Mouse (Mus musculus) heart, adult 2 months (tissue): ENCODE results near the gene Dnah11. TPM values are rescaled to one million over a fixed set of nuclear protein-coding genes. Genes with fewer than 3 reads are reported as not detected.

ENCODE experiments used
- DNase-seq, 2 experiments: peaks; one replicate each; pipeline ENCODE4 v3.0.0; 2021
- H3K27ac ChIP-seq: fragments of 200-600 bp; 2 replicates; pipeline ENCODE4 v1.8.1; 2022
- H3K27me3 ChIP-seq: fragments of 200-500 bp; 2 replicates; pipeline ENCODE4 v1.6.1; 2012; ENCODE audit warnings: mild to moderate bottlenecking, low read length, inconsistent platforms, mixed read lengths; ENCODE audit not compliant: control insufficient read depth, insufficient read depth
- H3K36me3 ChIP-seq: fragments of 200-500 bp; 2 replicates; pipeline ENCODE4 v1.6.1; 2012; ENCODE audit warnings: low read length, inconsistent platforms; ENCODE audit not compliant: control insufficient read depth, insufficient read depth
- H3K4me1 ChIP-seq: fragments of 200-500 bp; 2 replicates; pipeline ENCODE4 v1.6.1; 2011; ENCODE audit warnings: low read length; ENCODE audit not compliant: control insufficient read depth, insufficient read depth
- H3K4me3 ChIP-seq: fragments of 200-600 bp; 2 replicates; pipeline ENCODE4 v1.8.1; 2022
- H3K79me2 ChIP-seq: fragments of 200-500 bp; replicated peaks from 2 replicates; pipeline ENCODE4 v1.6.1; 2012; ENCODE audit warnings: mild to moderate bottlenecking, inconsistent platforms, low read length, moderate library complexity, mixed read lengths; ENCODE audit not compliant: control insufficient read depth, insufficient read depth
- H3K9ac ChIP-seq: fragments of 200-500 bp; 2 replicates; pipeline ENCODE4 v1.6.1; 2012; ENCODE audit warnings: low read depth, mild to moderate bottlenecking, control low read depth, inconsistent platforms, low read length, mixed read lengths
- CTCF ChIP-seq: fragments of 200-600 bp; IDR thresholded peaks from 2 replicates; pipeline ENCODE4 v1.8.1; 2022; ENCODE audit warnings: antibody characterized with exemption, mild to moderate bottlenecking, moderate library complexity
- EP300 ChIP-seq: fragments of 200-500 bp; IDR thresholded peaks from 2 replicates; pipeline ENCODE4 v1.6.1; 2011; ENCODE audit warnings: low read depth, low read length, control low read depth; ENCODE audit not compliant: insufficient read depth
- POLR2A ChIP-seq: fragments of 200-500 bp; IDR thresholded peaks from 2 replicates; pipeline ENCODE4 v1.6.1; 2011; ENCODE audit warnings: mild to moderate bottlenecking, low read depth, low read length, control low read depth; ENCODE audit not compliant: insufficient read depth
- WGBS: fragments of 180-500 bp; shearing (Covaris S2); methylation state at CpG from one replicate; pipeline ENCODE4 v1.1.7; 2018; 5-methylcytosine and 5-hydroxymethylcytosine counted together
- intact Hi-C: fragments of 180-260 bp; cut with DNase I; formaldehyde crosslinking; loops from one replicate; pipeline ENCODE4 v1.15.1; 2025
- polyA plus RNA-seq: library from polyadenylated mRNA; depleted of rRNA; stranded (reverse); fragments of >200 nt; gene quantifications from 2 replicates; pipeline ENCODE4 v1.2.3, GENCODE M21; 2012
- total RNA-seq, 2 experiments: library from RNA; stranded (reverse); gene quantifications; 2 replicates each; pipeline ENCODE4 v1.2.3; 2021

Gene Dnah11
- total and polyA plus RNA-seq, 3 experiments: 0.10 TPM; not detected in 2

- Histone ChIP-seq H3K4me3 (no peak overlapping the region), H3K27me3 (no peaks in the 10 kb centered on the region), H3K36me3 (no peaks in the 10 kb centered on the region), H3K4me1 (no peaks in the 10 kb centered on the region), H3K27ac (no peak overlapping the region), H3K79me2 (no peaks in the 10 kb centered on the region), H3K9ac (no peak overlapping the region)
- WGBS: 77% methylated on average over 3 of the region's 3 CpGs
- DNase-seq: no peak
- no peak for TF ChIP-seq EP300
- TF ChIP-seq POLR2A: no peak
- TF ChIP-seq CTCF: no peak
- intact Hi-C loops: no loop called here
Observed at GRCm38 (mm10) chr12:117887422-117887821, 311.4 kb downstream of the Dnah11 start.

DNA sequence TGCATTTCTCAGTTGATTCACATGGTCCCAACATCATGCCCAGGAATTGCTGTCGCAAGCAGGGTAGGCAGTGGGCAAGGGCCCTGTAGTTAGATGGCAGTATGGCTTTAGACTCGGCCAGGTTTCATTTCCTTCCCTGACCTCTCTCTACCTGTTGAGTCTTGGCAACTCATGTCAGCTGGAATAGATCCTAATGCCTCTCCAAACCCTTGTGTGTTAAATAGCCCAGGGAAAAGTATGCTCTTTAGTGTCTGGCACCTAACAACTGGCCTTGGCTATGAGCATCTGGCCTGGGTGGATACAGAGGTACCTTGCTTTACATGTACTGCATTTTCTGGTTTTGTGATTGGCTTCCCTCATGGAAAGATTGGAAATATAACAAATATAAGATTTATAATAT lies 314.2 kb downstream of the Dnah11 start:
- intact Hi-C loops: no loop called here
- Histone ChIP-seq H3K79me2 (no peaks in the 10 kb centered on the region), H3K4me3 (no peak overlapping the region), H3K9ac (no peak overlapping the region), H3K27ac (no peak overlapping the region), H3K27me3 (no peaks in the 10 kb centered on the region), H3K4me1 (no peaks in the 10 kb centered on the region), H3K36me3 (no peaks in the 10 kb centered on the region)
- DNase-seq: no peak
- TF ChIP-seq EP300: no peak
- no peak for TF ChIP-seq CTCF
- no peak for TF ChIP-seq POLR2A
- WGBS: 85% methylated on average over 2 of the region's 2 CpGs

DNA sequence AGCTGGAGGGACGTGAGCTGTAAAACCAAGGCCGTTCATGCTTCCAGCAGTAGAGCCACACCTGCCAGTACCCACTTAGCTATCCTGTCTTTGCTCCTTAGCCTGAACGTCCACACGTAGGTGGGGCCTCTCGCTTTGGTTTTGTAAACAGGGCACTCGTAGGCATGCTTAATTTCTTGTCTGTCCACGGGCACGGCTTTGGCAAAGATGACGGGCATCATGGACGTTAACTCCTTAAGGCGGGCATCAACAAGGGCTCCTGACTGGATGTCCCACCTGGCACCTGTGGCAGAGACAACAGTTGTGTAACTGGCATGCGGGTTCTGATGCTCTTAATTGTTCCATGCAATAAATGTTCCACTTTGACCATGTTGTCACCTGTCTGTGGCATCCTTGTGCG lies 320.5 kb downstream of the Dnah11 start:
- Histone ChIP-seq H3K27ac (no peak overlapping the region), H3K79me2 (no peaks in the 10 kb centered on the region), H3K27me3 (no peaks in the 10 kb centered on the region), H3K9ac (no peak overlapping the region), H3K4me1 (no peaks in the 10 kb centered on the region), H3K36me3 (no peaks in the 10 kb centered on the region), H3K4me3 (no peak overlapping the region)
- no peak for TF ChIP-seq EP300
- TF ChIP-seq POLR2A: no peak
- TF ChIP-seq CTCF: no peak
- intact Hi-C loops: no loop called here
- DNase-seq: no peak
- WGBS: 94% methylated on average over 13 of the region's 13 CpGs

DNA sequence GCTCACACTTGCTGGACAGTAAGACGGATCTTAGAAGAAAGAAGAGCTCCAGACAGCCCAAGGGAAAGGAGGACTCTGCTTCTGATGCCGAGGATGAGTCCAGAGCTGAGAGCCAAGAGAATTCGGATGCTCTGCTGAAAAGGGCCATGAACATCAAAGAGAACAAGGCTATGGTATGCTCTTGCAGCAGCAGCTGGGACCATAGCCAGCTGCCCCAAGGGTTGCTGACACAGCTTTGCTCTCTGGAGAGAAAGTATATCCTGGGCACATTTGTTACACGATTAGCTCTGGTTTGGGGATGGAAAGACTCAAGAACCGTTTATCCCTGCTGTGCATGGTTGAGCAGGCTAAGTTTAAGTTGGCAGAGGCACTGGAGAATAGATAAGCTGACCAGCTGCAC lies 326.6 kb downstream of the Dnah11 start:
- WGBS: 64% methylated on average over 5 of the region's 5 CpGs
- H3K36me3 ChIP-seq: no peaks in the 10 kb centered on the region

GRCm38 (mm10) chr12:117867708-117868564 lies 330.9 kb downstream of the Dnah11 start:
- Histone ChIP-seq H3K4me1 (peaks cover 1% of the 10 kb centered on the region; the same call in 1 of the 2 replicates), H3K36me3 (no peaks in the 10 kb centered on the region), H3K27me3 (no peaks in the 10 kb centered on the region), H3K9ac (no peak overlapping the region), H3K79me2 (no peaks in the 10 kb centered on the region), H3K27ac (no peak overlapping the region), H3K4me3 (no peak overlapping the region)
- DNase-seq: no peak
- 58% methylated on average over 4 of the region's 4 CpGs for WGBS
- no peak for TF ChIP-seq POLR2A
- intact Hi-C loops: no loop called here

More for the DNA sequence above, 326.6 kb downstream of the Dnah11 start:
- H3K27me3 ChIP-seq: no peaks in the 10 kb centered on the region
- no peak overlapping the region for H3K27ac ChIP-seq
- H3K9ac ChIP-seq: no peak overlapping the region
- DNase-seq: no peak
- no peak for TF ChIP-seq CTCF
- no peak for TF ChIP-seq EP300
- no peak for TF ChIP-seq POLR2A
- H3K4me3 ChIP-seq: no peak overlapping the region
- H3K4me1 ChIP-seq: peaks cover 1% of the 10 kb centered on the region; the same call in 1 of the 2 replicates
- intact Hi-C loops: no loop called here
- no peaks in the 10 kb centered on the region for H3K79me2 ChIP-seq

- Histone ChIP-seq H3K27ac (no peak overlapping the region), H3K4me1 (peaks cover 1% of the 10 kb centered on the region; the same call in 1 of the 2 replicates), H3K36me3 (no peaks in the 10 kb centered on the region), H3K4me3 (no peak overlapping the region), H3K9ac (no peak overlapping the region), H3K79me2 (no peaks in the 10 kb centered on the region), H3K27me3 (no peaks in the 10 kb centered on the region)
- 49% methylated on average over 5 of the region's 5 CpGs for WGBS
- intact Hi-C loops: no loop called here
- no peak for DNase-seq
- no peak for TF ChIP-seq POLR2A
- TF ChIP-seq EP300: no peak
- no peak for TF ChIP-seq CTCF
Observed at GRCm38 (mm10) chr12:117862655-117863054, 336.2 kb downstream of the Dnah11 start.
